Mouse (Mus musculus) lung, embryonic 16.5 days (tissue): ENCODE measurements at regions not wholly inside any gene's neighbourhood (a gene's known extent, or its start where the extent isn't known, plus 50 kb on each side); places are given as distances from the start of the nearest gene placed in this dataset.
A peak's percentile ranks its signal among the peaks of the same experiment; 100 is the strongest.

ENCODE experiments used
- ATAC-seq: fragments of 200-750 bp; cut with Nextera tagmentation; 2 replicates; pipeline ENCODE4 v1.8.0; 2017; ENCODE audit warnings: low read depth, mild to moderate bottlenecking, moderate library complexity
- H3K27ac ChIP-seq: fragments of 300-500 bp; sonication (generic); 2 replicates; pipeline ENCODE4 v1.5.1; 2014; ENCODE audit warnings: mild to moderate bottlenecking, control low read depth, low read length
- H3K27me3 ChIP-seq: fragments of 300-500 bp; sonication (generic); 2 replicates; pipeline ENCODE4 v1.6.1; 2014; ENCODE audit warnings: low read depth, low read length, mixed read lengths; ENCODE audit not compliant: control insufficient read depth, insufficient read depth
- H3K36me3 ChIP-seq: fragments of 300-500 bp; sonication (generic); 2 replicates; pipeline ENCODE4 v1.6.1; 2014; ENCODE audit warnings: low read length; ENCODE audit not compliant: control insufficient read depth, insufficient read depth
- H3K4me1 ChIP-seq: fragments of 300-500 bp; sonication (generic); replicated peaks from 2 replicates; pipeline ENCODE4 v1.6.1; 2014; ENCODE audit warnings: low read length, mixed read lengths; ENCODE audit not compliant: control insufficient read depth, insufficient read depth
- H3K4me2 ChIP-seq: fragments of 300-500 bp; sonication (generic); 2 replicates; pipeline ENCODE4 v1.6.1; 2014; ENCODE audit warnings: low read depth, low read length, control low read depth
- H3K4me3 ChIP-seq: fragments of 300-500 bp; sonication (generic); 2 replicates; pipeline ENCODE4 v1.5.1; 2014; ENCODE audit warnings: mild to moderate bottlenecking, low read length, control low read depth
- H3K9ac ChIP-seq: fragments of 300-500 bp; sonication (generic); 2 replicates; pipeline ENCODE4 v1.6.1; 2014; ENCODE audit warnings: low read length, control low read depth
- H3K9me3 ChIP-seq: fragments of 300-500 bp; sonication (generic); 2 replicates; pipeline ENCODE4 v1.6.1; 2016; ENCODE audit warnings: low read length; ENCODE audit not compliant: control insufficient read depth
- WGBS: fragments of 180-500 bp; shearing (Covaris S2); extraction: QIAGEN DNeasy Blood & Tissue Kit; methylation state at CpG from one replicate; pipeline ENCODE4 v1.1.7; 2014; 5-methylcytosine and 5-hydroxymethylcytosine counted together

- no peak overlapping the region for H3K4me3 ChIP-seq
- H3K27me3 ChIP-seq, result no peaks in the 10 kb centered on the region
- H3K36me3 ChIP-seq, result no peaks in the 10 kb centered on the region
- no peaks in the 10 kb centered on the region for H3K4me1 ChIP-seq
- 21% methylated on average over 1 of the region's 1 CpGs for WGBS
- peak; percentile 74 for ATAC-seq
- no peaks in the 10 kb centered on the region for H3K9me3 ChIP-seq
- H3K9ac ChIP-seq, result no peak overlapping the region
- no peak overlapping the region for H3K27ac ChIP-seq
- no peak overlapping the region for H3K4me2 ChIP-seq
Measured at GRCm38 (mm10) chr6:112057895-112058294, 215.7 kb upstream of the Lmcd1 start.

GRCm38 (mm10) chr6:112062956-112063355 is 210.6 kb upstream of the Lmcd1 start:
- no peaks in the 10 kb centered on the region for H3K27me3 ChIP-seq
- no peak overlapping the region for H3K27ac ChIP-seq
- ATAC-seq, result no peak
- no peak overlapping the region for H3K9ac ChIP-seq
- H3K36me3 ChIP-seq, result no peaks in the 10 kb centered on the region
- no peaks in the 10 kb centered on the region for H3K4me1 ChIP-seq
- no peaks in the 10 kb centered on the region for H3K9me3 ChIP-seq
- H3K4me2 ChIP-seq, result no peak overlapping the region
- no peak overlapping the region for H3K4me3 ChIP-seq
- 47% methylated on average over 3 of the region's 3 CpGs for WGBS

GRCm38 (mm10) chr6:112090597-112090996 is 183.0 kb upstream of the Lmcd1 start:
- Histone ChIP-seq H3K4me3 (no peak overlapping the region), H3K4me1 (no peaks in the 10 kb centered on the region), H3K9me3 (no peaks in the 10 kb centered on the region), H3K9ac (no peak overlapping the region), H3K27ac (no peak overlapping the region), H3K4me2 (no peak overlapping the region), H3K27me3 (no peaks in the 10 kb centered on the region), H3K36me3 (no peaks in the 10 kb centered on the region)
- peak; percentile 74 for ATAC-seq
- 40% methylated on average over 3 of the region's 3 CpGs for WGBS

- H3K27ac ChIP-seq, result no peak overlapping the region
- WGBS, result 55% methylated on average over 3 of the region's 3 CpGs
- no peaks in the 10 kb centered on the region for H3K36me3 ChIP-seq
- H3K4me3 ChIP-seq, result no peak overlapping the region
- no peaks in the 10 kb centered on the region for H3K4me1 ChIP-seq
- no peaks in the 10 kb centered on the region for H3K27me3 ChIP-seq
- ATAC-seq, result peak; percentile 45; the same call in 1 of the 2 replicates
- H3K9me3 ChIP-seq, result no peaks in the 10 kb centered on the region
- H3K9ac ChIP-seq, result no peak overlapping the region
- H3K4me2 ChIP-seq, result no peak overlapping the region
Measured at GRCm38 (mm10) chr6:112091125-112091763, 182.3 kb upstream of the Lmcd1 start.

GRCm38 (mm10) chr6:112093300-112093699 is 180.3 kb upstream of the Lmcd1 start:
- Histone ChIP-seq H3K36me3 (no peaks in the 10 kb centered on the region), H3K4me1 (no peaks in the 10 kb centered on the region), H3K27ac (no peak overlapping the region), H3K9me3 (no peaks in the 10 kb centered on the region), H3K4me2 (no peak overlapping the region), H3K27me3 (no peaks in the 10 kb centered on the region), H3K4me3 (no peak overlapping the region), H3K9ac (no peak overlapping the region)
- ATAC-seq, result no peak
- 76% methylated on average over 3 of the region's 3 CpGs for WGBS

GRCm38 (mm10) chr6:112097699-112098098 is 175.9 kb upstream of the Lmcd1 start:
- 77% methylated on average over 3 of the region's 3 CpGs for WGBS
- Histone ChIP-seq H3K4me1 (no peaks in the 10 kb centered on the region), H3K36me3 (no peaks in the 10 kb centered on the region), H3K9me3 (no peaks in the 10 kb centered on the region), H3K4me2 (no peak overlapping the region), H3K9ac (no peak overlapping the region), H3K4me3 (no peak overlapping the region), H3K27me3 (no peaks in the 10 kb centered on the region), H3K27ac (no peak overlapping the region)
- no peak for ATAC-seq

GRCm38 (mm10) chr6:112108651-112109050 is 164.9 kb upstream of the Lmcd1 start:
- Histone ChIP-seq H3K4me3 (no peak overlapping the region), H3K9ac (no peak overlapping the region), H3K9me3 (no peaks in the 10 kb centered on the region), H3K4me2 (no peak overlapping the region), H3K36me3 (no peaks in the 10 kb centered on the region), H3K27ac (no peak overlapping the region), H3K27me3 (no peaks in the 10 kb centered on the region), H3K4me1 (no peaks in the 10 kb centered on the region)
- 70% methylated on average over 13 of the region's 13 CpGs for WGBS
- ATAC-seq, result peak; percentile 38; the same call in 1 of the 2 replicates

GRCm38 (mm10) chr6:112119180-112119579 is 154.4 kb upstream of the Lmcd1 start:
- 21% methylated on average over 2 of the region's 2 CpGs for WGBS
- H3K4me1 ChIP-seq, result no peaks in the 10 kb centered on the region
- ATAC-seq, result no peak

GRCm38 (mm10) chr6:112133522-112133921 is 140.0 kb upstream of the Lmcd1 start:
- WGBS, result 24% methylated on average over 3 of the region's 3 CpGs

More at GRCm38 (mm10) chr6:112119180-112119579, 154.4 kb upstream of the Lmcd1 start:
- no peak overlapping the region for H3K4me2 ChIP-seq
- no peak overlapping the region for H3K4me3 ChIP-seq
- H3K27ac ChIP-seq, result no peak overlapping the region
- H3K36me3 ChIP-seq, result no peaks in the 10 kb centered on the region
- H3K9ac ChIP-seq, result no peak overlapping the region
- no peaks in the 10 kb centered on the region for H3K9me3 ChIP-seq
- no peaks in the 10 kb centered on the region for H3K27me3 ChIP-seq

More at GRCm38 (mm10) chr6:112133522-112133921, 140.0 kb upstream of the Lmcd1 start:
- H3K27me3 ChIP-seq, result no peaks in the 10 kb centered on the region
- H3K4me3 ChIP-seq, result no peak overlapping the region
- H3K4me2 ChIP-seq, result no peak overlapping the region
- H3K27ac ChIP-seq, result no peak overlapping the region
- no peaks in the 10 kb centered on the region for H3K9me3 ChIP-seq
- no peak for ATAC-seq
- H3K4me1 ChIP-seq, result no peaks in the 10 kb centered on the region
- no peak overlapping the region for H3K9ac ChIP-seq
- no peaks in the 10 kb centered on the region for H3K36me3 ChIP-seq
